Mouse (Mus musculus) hematopoietic stem cell, adult 5-6 weeks (primary cell): ENCODE results near the gene Eif3k. TPM values are rescaled to one million over a fixed set of nuclear protein-coding genes. Genes with fewer than 3 reads are reported as not detected.

ENCODE experiments used
- ATAC-seq, 2 experiments: fragments of 125-278 bp in 1 of 2; replicated peaks in 1 of 2; 2 replicates each; pipeline ENCODE4 v1.8.0; 2016 to 2017; ENCODE audit warnings: inconsistent platforms in 2 of 2, mild to moderate bottlenecking in 2 of 2, moderate number of reproducible peaks in 2 of 2, low read depth in 1 of 2, moderate TSS enrichment in 1 of 2; ENCODE audit not compliant: low FRiP score in 2 of 2, poor library complexity in 2 of 2, severe bottlenecking in 2 of 2, insufficient read depth in 1 of 2, low TSS enrichment in 1 of 2
- total RNA-seq: library from RNA; stranded (forward); fragments of 172-1452, 232-1000 nt; gene quantifications from 2 replicates; pipeline ENCODE4 v1.2.3, GENCODE M21; 2017

The Eif3k gene
- total RNA-seq, 1 experiment from 2014 or later, result 321 TPM

DNA sequence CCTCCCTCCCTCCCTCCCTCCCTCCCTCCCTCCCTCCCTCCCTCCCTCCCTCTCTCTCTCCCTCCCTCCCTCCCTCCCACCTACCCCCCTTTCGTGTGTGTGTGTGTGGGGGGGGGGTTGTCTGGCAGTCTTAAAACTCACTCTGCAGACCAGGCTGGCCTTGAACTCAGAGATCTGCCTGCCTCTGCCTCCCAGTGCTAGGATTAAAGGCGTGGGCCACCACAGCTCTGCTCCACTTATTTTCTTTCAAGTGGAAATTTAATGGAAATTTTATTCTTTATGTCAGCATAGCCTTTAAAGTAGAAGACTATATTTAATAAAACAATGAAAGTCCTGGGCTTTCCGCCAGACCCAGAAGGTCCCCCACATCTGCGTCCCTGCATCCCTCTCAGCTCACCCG, 15.5 kb downstream of the Eif3k start:
- ATAC-seq, result no peak

DNA sequence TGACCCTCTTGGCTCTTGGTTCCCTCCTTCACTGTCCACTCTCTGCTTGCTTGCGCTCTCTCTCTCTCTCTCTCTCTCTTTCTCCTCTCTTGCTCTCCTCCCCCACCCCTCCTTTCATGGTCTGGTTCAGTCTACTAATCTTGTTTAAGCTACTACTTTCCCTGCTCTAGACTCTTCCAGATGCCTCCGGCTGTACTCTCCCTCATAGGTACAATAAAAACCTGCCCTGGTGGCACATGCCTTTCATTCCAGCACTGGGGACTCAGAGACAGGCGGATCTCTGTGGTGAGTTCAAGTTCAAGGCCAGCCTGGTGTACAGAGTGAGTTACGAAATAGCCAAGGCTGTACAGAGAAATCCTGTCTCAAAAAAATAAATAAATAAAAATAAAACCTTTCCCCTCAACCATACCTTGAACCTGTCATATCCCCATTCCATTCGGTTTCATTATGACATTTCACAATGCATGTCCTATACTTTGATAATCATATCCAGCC, 16.3 kb downstream of the Eif3k start:
- no peak for ATAC-seq

DNA sequence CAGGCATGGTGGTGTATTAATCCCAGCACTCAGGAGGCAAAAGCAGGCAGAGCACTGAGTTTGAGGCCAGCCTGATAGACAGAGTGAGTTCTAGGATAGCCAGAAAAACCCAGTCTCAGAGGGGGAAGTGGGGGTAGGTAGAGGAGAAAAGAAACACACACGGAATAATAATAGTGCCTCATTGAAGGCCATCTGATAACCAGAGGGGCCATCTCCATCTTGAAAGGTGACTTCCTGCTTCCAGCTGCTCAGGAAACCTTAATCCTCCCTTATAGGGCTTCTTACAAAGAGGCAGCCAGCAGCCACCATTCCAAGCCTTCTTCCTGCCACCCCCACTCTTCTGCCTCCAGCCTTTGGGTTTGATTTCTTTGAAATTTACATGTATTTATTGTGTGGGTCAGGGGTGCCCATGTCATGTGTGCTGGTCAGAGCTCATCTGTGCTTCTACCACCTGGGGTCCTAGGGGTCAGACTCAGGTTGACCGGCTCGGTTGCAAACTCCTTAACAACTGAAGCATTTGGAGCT, 18.2 kb downstream of the Eif3k start:
- no peak for ATAC-seq

DNA sequence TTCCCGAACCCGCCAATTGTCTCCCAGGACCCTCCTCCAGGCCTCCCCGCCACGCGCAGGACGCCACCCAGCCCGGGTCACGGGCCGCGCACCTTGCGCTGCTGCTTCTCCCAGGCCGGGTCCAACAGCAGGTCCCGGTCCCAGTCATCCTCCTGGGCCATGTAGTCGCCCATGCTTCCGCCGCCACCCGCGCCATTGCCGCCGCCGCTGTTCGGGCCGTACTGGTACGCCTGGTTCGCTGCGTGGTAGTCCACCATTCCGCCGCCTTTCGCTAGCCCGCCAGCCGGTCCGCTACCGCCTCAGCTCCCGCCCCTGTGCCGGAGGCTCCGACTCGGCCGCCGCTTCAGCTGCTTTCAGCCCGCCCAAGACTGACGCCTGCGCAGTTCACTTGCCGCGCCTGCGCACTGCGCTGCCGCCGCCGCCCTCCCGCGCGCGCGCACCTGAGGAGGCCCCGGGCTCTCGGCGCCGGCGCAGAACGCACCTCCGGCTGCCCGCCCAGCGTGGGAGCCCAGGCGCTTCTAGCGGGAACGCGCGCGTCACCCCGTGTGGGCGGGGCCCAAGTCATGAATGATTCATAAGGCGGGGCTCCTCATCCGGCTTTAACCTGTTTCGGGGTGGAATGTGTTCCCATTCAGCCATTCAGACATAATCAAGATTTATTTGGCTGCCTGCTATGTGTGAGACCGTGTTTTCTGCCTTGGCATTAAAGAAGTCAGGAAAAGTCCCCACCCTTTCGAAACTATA, 19.6 kb downstream of the Eif3k start, which contains the start of gene Actn4:
TSS of gene Actn4 (minus strand) at position 414 of the 744 bp plus-strand sequence.
- ATAC-seq, result peak; percentile 92

DNA sequence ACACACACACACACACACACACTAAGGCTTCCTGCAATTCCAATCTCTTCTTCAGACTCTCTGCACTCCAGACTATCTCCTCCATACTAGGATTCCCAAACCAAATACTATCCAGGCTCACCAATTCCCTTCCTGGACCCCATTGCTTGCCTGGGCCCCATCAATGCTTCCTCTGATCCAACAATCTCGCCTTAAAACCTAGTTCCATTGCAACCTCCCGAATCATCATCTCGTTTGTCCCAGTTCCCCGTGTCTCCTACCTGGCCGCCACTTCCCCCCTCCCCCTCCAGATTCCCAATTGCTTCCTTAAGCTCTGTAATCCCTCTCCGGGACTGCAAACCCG, 20.1 kb downstream of the Eif3k start:
- ATAC-seq, result no peak

DNA sequence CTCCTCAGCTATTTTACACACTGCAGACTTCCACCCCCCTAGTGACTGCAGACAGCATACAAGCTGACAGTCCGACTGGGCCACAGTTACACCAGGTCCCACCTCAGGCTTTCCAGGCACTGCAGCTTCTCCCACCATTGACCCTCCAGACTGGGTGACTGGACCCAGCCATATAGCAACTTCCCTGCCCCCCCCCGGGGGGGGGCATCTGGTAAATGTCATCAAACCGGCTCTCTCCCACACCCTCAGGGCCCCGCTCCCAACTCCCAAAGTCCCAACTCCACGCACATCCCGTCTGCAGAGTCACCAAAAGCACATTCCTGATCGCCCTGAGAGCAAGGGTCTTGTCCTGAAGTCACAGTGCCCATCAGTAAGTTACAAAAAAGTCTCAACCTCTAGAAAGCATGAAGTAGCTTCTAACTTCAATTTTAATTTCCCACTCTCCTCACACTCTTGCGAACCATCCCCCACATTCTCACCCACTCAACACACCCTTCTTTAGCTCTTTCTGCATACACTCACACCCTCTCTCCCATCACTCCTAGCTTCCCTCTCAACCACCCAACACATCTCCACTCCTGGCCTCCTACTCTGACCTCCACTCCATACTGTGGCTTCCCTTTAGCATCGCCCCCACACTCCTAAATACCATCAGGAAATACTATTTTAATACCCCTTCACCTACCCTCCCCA, 21.2 kb downstream of the Eif3k start:
- no peak for ATAC-seq

DNA sequence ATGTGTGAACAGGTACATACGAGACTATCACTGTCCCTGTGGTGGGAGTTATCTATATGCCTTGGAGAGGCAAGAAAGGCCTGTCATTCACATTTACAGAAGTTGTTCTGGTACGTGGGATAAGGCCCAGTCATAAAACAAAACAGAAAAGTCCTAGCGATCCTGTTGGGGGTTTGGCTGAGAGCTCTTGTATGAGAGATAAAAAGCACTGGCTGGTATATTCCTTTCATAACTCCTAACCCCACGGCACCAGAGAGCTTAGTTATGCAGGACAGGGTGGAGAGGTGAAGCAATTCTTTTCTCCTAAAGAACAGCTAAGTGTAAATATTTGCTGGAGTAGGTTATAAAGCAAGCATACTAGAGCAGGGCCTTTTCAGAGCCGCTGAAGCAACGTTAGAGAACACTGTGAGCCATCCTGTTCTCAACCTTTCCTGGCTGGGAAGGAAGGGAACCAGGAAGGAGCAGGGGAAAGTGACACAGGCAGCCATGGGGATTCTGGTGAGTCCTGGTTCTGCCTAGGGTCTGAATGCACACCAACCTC, 22.1 kb downstream of the Eif3k start:
- no peak for ATAC-seq

DNA sequence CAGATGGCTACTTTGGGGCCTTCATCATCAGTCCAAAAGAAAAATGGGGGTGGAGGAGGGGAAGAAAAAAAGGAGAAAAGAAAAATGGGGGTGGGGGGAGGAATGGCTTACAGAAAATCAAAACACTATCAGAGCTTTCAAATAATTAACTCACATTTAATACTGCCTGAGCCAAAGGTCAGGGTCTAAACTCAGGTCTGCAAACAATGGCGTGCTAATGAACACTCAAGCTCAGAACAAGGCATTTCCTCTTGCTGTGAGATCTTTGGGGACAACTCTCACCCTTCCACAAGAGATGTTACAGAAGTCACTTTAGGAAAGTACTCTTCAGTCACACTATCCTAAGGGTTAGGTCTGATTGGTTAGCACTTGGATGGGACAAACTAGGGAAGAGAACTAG, 22.9 kb downstream of the Eif3k start:
- ATAC-seq, result no peak

DNA sequence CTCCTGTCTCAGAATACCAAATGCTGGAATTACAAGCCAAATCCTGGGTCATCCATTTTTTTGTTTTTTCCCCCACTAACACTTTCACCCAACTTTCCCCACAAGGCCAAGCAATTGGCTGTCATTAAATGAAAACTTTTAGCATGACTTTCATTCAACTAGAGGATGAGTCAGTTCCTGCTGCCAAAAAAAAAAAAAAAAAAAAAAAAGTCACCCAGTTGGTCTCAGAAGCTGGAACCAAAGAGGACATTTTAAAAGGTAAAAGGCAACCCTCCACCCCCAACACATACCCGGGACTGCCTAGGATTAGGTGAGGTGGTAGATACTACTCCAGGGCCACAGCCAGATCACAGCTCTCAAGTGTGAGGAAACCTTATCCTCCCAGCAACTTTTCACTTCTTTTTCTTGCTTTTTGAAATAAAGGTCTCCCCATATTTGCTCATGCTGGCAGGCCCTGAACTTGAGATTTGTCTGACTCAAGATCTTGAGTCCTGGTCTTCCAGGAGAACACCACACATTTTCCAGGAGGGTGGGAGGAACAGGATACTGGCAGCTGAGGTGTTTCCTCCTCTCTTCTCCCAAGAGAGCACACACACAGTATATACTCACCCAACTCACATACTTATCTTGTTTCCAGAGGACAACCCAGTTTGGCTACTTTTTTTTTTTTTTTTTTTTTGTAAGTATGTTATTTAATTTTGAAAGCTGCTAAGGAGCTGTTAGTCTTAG, 23.5 kb downstream of the Eif3k start:
- ATAC-seq, result no peak

DNA sequence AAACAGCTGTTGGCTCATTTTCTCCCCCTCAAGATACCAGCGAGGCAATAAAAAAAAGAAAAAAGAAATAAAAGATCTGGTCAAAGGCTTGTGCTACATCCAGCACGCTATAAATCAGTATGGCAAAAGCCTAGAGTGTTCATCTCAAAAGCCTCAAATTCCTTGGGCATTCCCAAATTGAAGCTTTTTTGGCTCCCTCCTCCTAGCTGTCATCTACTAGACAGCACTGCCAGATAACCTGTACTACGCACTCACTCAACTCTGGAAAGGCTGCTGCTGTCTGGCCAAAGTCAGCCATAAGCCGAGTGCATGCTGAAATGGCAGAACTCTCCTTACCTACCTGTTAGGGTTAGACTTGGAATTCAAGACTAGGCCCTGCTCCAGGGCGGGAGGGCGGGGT, 24.4 kb downstream of the Eif3k start:
- ATAC-seq, result no peak

DNA sequence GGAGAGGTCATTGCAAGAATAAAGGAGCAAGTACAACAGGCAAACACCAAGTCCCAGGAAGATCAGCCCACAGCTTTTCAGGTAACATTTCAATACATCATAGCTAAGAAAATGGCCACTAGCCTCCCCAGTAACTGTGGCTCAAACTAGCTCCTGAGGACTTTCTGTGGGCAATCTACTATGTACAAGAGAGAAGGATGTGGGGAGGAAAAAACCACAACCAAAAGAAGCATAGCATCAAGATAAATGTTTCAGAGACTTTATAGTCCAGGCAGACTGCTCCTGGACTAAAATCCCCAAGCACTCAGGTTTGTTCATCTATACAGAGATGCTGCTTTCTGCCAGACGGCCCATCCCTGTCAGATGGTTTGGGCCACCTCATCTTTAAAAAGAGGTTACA, 25.4 kb downstream of the Eif3k start:
- ATAC-seq, result no peak

DNA sequence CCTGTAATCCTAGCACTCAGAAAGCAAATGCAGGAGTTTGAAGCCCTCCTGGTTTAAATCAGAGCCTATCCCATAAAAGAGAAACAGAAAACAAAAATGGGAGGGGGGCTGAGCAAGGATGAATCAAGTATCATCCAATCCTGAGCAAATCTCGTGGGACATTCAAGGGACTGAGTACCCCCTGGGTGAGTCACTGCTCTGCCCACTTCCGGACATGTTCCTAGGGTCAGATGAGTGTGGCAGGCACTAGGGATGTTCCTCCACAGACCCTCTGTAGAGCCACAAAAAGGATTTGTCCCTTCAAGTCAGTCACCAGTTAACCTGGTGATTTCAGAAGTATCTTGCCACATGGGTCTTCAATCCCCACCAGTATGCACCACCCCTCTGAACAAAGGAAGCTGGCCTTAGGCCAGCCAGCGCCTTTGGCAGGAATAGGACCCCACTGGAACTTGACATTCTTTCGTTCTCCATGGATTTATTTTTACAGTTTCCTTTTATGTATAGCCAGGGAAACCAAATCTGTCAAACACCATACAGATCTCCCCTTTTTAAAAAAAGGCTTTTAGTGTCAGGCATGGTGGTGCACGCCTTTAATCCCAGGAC, 26.3 kb downstream of the Eif3k start:
- ATAC-seq, result no peak

DNA sequence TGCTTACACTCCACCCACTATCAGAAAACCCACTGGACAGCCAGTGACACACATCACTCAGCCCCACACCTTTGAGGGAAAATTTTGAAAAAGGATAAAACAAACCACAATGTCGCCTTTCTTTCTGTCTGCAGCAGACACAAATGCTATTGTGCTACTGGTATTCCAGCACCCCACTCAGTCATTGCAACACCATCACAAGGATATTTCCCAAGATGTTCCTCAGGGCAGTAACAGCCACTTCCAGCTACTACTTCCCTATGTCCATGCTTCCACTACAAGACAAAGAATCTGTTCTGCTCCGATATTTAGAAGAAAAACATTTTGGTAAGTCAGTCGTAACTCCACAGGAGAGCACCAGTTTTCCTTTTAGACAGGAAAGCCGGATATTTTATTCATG, 26.9 kb downstream of the Eif3k start:
- no peak for ATAC-seq

DNA sequence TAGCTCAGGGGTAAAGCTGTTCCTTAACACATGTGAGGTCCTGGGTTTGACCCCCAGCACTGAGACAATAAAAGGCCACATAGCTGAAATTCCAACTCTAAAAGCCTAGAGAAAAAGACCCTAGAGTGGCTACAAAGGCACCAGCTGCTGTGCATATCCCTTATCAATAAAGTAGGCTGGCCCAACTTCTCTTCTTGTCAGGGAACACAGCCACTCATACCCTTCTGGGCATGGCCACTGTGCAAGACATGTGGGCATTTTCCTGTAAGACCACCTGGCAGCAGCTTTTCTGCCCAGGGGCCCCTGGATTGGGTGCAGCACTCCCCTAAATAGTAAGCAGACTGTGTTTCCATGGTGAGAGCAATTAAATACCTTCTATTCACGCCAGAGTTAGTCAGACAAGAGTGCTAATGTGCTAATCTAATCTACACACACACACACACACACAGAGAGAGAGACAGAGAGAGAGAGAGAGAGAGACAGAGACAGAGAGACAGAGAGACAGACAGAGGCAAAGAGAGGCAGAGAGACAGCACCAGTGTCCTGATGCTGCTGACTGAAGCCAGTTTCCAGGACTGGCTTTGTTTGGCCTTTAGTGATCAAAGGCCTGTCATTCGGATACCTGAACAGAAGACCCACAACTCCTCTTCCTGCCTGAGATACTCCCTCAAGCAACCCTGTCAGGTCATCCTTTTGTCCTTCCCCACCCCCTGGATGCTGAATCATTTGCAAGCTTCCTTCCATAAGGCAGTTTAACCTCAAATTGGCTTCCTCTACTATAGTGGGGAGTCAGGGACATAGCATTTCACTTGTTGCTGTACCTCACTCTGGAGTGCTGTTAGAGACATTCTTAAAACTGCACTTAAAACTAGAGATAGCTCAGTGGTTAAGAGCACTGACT, 27.9 kb downstream of the Eif3k start:
- ATAC-seq, result no peak; a peak in 1 of 4 replicates

DNA sequence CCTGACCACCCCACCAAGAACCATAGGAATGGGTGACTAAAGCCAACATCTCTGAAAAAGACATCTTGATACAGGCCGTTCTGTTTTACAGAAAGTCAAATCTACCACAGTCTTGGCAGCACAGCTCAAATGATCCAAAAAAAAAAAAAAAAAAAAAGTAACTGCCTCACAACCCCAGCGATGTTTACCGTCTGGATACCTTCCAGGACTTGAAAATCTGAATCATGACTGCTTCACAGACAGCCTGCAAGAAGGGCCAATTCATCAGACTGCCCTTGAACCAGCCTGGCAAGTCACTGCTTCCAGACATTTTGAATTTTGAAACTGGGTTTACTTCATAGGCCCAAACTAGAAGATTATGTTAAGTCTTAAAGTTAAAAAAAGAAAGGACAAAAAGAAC, 28.9 kb downstream of the Eif3k start:
- ATAC-seq, result no peak

DNA sequence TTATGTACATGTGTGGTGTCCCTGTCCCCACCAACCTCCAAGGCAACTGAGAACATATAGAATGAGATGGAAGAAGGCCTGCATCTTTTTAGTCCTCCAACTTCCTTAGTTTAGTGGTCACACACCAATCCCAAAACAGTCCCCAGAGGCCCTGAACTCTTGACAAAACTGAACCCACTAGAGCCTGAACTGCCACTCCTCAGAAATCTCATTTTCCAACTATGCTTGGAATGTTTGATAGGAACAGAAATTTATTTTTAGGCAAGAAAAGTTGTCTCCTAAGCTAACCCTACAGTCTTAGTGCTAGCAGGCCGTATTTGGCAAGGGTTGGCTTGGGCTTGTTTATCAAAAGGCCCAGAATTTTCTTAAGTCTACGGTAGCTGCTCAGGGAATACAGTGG, 29.9 kb downstream of the Eif3k start:
- ATAC-seq, result no peak
